Mouse (Mus musculus): ENCODE results near the gene Actr10. TPM values are rescaled to one million over a fixed set of nuclear protein-coding genes. Genes with fewer than 3 reads are reported as not detected.

The Actr10 gene
- polyA plus RNA-seq (2012; rRNA removed), result 212 and 286 TPM in 2 replicates

GRCm38 (mm10) chr12:70937571-70938384, at the start of gene Actr10:
Gene Actr10, plus strand, starts transcription at chr12:70937857.
- no peaks in the 10 kb centered on the region; the same call in 1 of the 2 replicates for H3K36me3 ChIP-seq (ENCODE audit: control insufficient read depth, insufficient read depth, low read length)

GRCm38 (mm10) chr12:70890405-70890804, 47.3 kb upstream of the Actr10 start:
- Histone ChIP-seq H3K4me3 (ENCODE audit: control insufficient read depth, low read depth, low read length) (no peak overlapping the region), H3K4me1 (ENCODE audit: control insufficient read depth, insufficient read depth, low read length) (no peaks in the 10 kb centered on the region), H3K36me3 (ENCODE audit: control insufficient read depth, insufficient read depth, low read length) (no peaks in the 10 kb centered on the region), H3K27ac (ENCODE audit: control insufficient read depth, insufficient read depth, low read depth, low read length) (no peak overlapping the region), H3K27me3 (ENCODE audit: control insufficient read depth, insufficient read depth, low read length) (no peaks in the 10 kb centered on the region)
- no peak for TF ChIP-seq POLR2A (IDR thresholded peaks at IDR 0.05; ENCODE audit: control insufficient read depth, low read depth, low read length)
- TF ChIP-seq CTCF (IDR thresholded peaks at IDR 0.05; ENCODE audit: control insufficient read depth, insufficient read depth, insufficient replicate concordance, low read depth, low read length), result no peak

More at GRCm38 (mm10) chr12:70937571-70938384, at the start of gene Actr10:
- peak within 1 kb of the TSS; percentile 98 for H3K27ac ChIP-seq (ENCODE audit: control insufficient read depth, insufficient read depth, low read depth, low read length)
- peak within 1 kb of the TSS; percentile 99 for H3K4me3 ChIP-seq (ENCODE audit: control insufficient read depth, low read depth, low read length)
- H3K4me1 ChIP-seq (ENCODE audit: control insufficient read depth, insufficient read depth, low read length), result no peaks in the 10 kb centered on the region; the same call in 1 of the 2 replicates
- TF ChIP-seq POLR2A (IDR thresholded peaks at IDR 0.05; ENCODE audit: control insufficient read depth, low read depth, low read length) (peak; percentile 83), CTCF (IDR thresholded peaks at IDR 0.05; ENCODE audit: control insufficient read depth, insufficient read depth, insufficient replicate concordance, low read depth, low read length) (no peak)
- no peaks in the 10 kb centered on the region for H3K27me3 ChIP-seq (ENCODE audit: control insufficient read depth, insufficient read depth, low read length)

- no peaks in the 10 kb centered on the region for H3K27me3 ChIP-seq (ENCODE audit: control insufficient read depth, insufficient read depth, low read length)
- H3K27ac ChIP-seq (ENCODE audit: control insufficient read depth, insufficient read depth, low read depth, low read length), result no peak overlapping the region
- H3K4me1 ChIP-seq (ENCODE audit: control insufficient read depth, insufficient read depth, low read length), result no peaks in the 10 kb centered on the region
- TF ChIP-seq POLR2A (IDR thresholded peaks at IDR 0.05; ENCODE audit: control insufficient read depth, low read depth, low read length) (no peak), CTCF (IDR thresholded peaks at IDR 0.05; ENCODE audit: control insufficient read depth, insufficient read depth, insufficient replicate concordance, low read depth, low read length) (no peak)
- no peaks in the 10 kb centered on the region for H3K36me3 ChIP-seq (ENCODE audit: control insufficient read depth, insufficient read depth, low read length)
- H3K4me3 ChIP-seq (ENCODE audit: control insufficient read depth, low read depth, low read length), result no peak overlapping the region
Measured at GRCm38 (mm10) chr12:70890874-70891470, 46.7 kb upstream of the Actr10 start.

GRCm38 (mm10) chr12:70895275-70895674, 42.4 kb upstream of the Actr10 start:
- no peak overlapping the region for H3K4me3 ChIP-seq (ENCODE audit: control insufficient read depth, low read depth, low read length)
- H3K4me1 ChIP-seq (ENCODE audit: control insufficient read depth, insufficient read depth, low read length), result no peaks in the 10 kb centered on the region
- H3K36me3 ChIP-seq (ENCODE audit: control insufficient read depth, insufficient read depth, low read length), result no peaks in the 10 kb centered on the region
- H3K27ac ChIP-seq (ENCODE audit: control insufficient read depth, insufficient read depth, low read depth, low read length), result no peak overlapping the region
- TF ChIP-seq POLR2A (IDR thresholded peaks at IDR 0.05; ENCODE audit: control insufficient read depth, low read depth, low read length), result no peak
- no peak for TF ChIP-seq CTCF (IDR thresholded peaks at IDR 0.05; ENCODE audit: control insufficient read depth, insufficient read depth, insufficient replicate concordance, low read depth, low read length)
- H3K27me3 ChIP-seq (ENCODE audit: control insufficient read depth, insufficient read depth, low read length), result no peaks in the 10 kb centered on the region

- no peaks in the 10 kb centered on the region for H3K36me3 ChIP-seq (ENCODE audit: control insufficient read depth, insufficient read depth, low read length)
- no peaks in the 10 kb centered on the region for H3K4me1 ChIP-seq (ENCODE audit: control insufficient read depth, insufficient read depth, low read length)
- H3K4me3 ChIP-seq (ENCODE audit: control insufficient read depth, low read depth, low read length), result no peak overlapping the region
- no peak for TF ChIP-seq POLR2A (IDR thresholded peaks at IDR 0.05; ENCODE audit: control insufficient read depth, low read depth, low read length)
- no peak for TF ChIP-seq CTCF (IDR thresholded peaks at IDR 0.05; ENCODE audit: control insufficient read depth, insufficient read depth, insufficient replicate concordance, low read depth, low read length)
- no peak overlapping the region for H3K27ac ChIP-seq (ENCODE audit: control insufficient read depth, insufficient read depth, low read depth, low read length)
- H3K27me3 ChIP-seq (ENCODE audit: control insufficient read depth, insufficient read depth, low read length), result no peaks in the 10 kb centered on the region
Measured at GRCm38 (mm10) chr12:70896068-70896467, 41.6 kb upstream of the Actr10 start.

GRCm38 (mm10) chr12:70897434-70897833, 40.2 kb upstream of the Actr10 start:
- TF ChIP-seq CTCF (IDR thresholded peaks at IDR 0.05; ENCODE audit: control insufficient read depth, insufficient read depth, insufficient replicate concordance, low read depth, low read length) (no peak), POLR2A (IDR thresholded peaks at IDR 0.05; ENCODE audit: control insufficient read depth, low read depth, low read length) (no peak)
- H3K36me3 ChIP-seq (ENCODE audit: control insufficient read depth, insufficient read depth, low read length), result no peaks in the 10 kb centered on the region
- H3K4me3 ChIP-seq (ENCODE audit: control insufficient read depth, low read depth, low read length), result no peak overlapping the region
- no peaks in the 10 kb centered on the region for H3K4me1 ChIP-seq (ENCODE audit: control insufficient read depth, insufficient read depth, low read length)
- no peak overlapping the region for H3K27ac ChIP-seq (ENCODE audit: control insufficient read depth, insufficient read depth, low read depth, low read length)
- no peaks in the 10 kb centered on the region for H3K27me3 ChIP-seq (ENCODE audit: control insufficient read depth, insufficient read depth, low read length)

GRCm38 (mm10) chr12:70898450-70898849, 39.2 kb upstream of the Actr10 start:
- Histone ChIP-seq H3K27ac (ENCODE audit: control insufficient read depth, insufficient read depth, low read depth, low read length) (no peak overlapping the region), H3K36me3 (ENCODE audit: control insufficient read depth, insufficient read depth, low read length) (no peaks in the 10 kb centered on the region), H3K4me3 (ENCODE audit: control insufficient read depth, low read depth, low read length) (no peak overlapping the region), H3K4me1 (ENCODE audit: control insufficient read depth, insufficient read depth, low read length) (no peaks in the 10 kb centered on the region), H3K27me3 (ENCODE audit: control insufficient read depth, insufficient read depth, low read length) (no peaks in the 10 kb centered on the region)
- TF ChIP-seq POLR2A (IDR thresholded peaks at IDR 0.05; ENCODE audit: control insufficient read depth, low read depth, low read length) (no peak), CTCF (IDR thresholded peaks at IDR 0.05; ENCODE audit: control insufficient read depth, insufficient read depth, insufficient replicate concordance, low read depth, low read length) (no peak)

Data from testis, adult 2 months (tissue).